Mouse (Mus musculus): ENCODE results near the gene Son.
A peak's percentile ranks its signal among the peaks of the same experiment; 100 is the strongest.
"Not testable (repeated sequence)": the region's sequence is repeated elsewhere in the genome, so short reads cannot be mapped to it uniquely, and the experiment has no call there.

Son gene

DNA sequence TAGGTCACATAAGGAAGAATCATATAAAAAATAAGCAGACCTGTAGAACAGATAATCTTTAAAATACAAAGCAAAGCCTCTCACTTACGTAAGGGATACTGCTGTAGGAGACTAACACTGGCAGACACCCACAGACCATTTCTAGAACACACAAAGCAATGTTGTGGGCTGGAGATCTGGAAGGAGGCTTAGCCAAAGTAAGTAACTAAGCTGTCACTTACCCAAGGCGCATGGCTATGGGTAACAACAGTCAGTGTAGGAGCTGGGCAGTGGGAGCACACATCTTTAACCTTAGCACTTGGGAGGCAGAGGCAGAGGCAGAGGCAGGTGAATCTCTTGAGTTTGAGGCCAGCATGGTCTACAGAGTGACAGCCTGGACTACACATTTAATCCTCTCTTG lies 7.7 kb upstream of the Son start:
- no peak for DNase-seq

DNA sequence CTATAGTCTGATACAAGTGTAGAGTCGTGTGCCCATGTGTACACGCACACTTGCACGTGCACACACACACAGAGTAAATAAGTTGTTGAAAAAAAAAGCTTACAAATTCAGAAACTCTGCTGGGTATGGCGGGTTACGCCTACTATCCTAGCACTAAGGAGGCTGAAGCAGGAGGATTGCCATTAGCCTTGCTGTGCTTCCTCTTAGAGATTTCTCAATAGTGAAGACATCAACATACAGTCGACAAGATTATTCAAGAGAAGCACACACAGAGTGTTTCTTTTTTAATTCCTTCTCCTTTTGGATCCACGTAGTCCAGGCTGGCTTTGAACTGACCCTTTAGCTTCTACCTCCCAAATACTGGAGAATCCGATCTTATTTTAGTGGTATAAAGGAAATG lies 7.1 kb upstream of the Son start:
- no peak for DNase-seq

DNA sequence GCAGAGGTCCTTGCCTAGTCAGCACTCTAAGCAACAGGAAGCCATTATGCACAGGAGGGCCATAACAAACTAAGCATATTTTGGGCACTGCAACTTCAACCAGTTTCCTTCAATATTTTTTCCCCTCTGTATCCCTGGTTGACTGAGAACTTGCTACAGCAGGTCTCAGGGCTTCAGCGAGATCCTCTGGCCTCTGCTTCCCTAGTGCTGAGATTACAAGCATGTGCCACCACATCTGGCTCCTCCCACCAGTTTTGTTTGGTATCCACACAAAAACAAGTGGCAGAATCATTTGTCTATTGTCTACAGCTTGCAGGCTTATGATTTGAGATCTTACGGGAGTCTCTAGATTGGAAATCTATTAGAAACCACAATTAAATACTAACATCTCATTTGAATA lies 2.4 kb upstream of the Son start:
- no peak for DNase-seq

DNA sequence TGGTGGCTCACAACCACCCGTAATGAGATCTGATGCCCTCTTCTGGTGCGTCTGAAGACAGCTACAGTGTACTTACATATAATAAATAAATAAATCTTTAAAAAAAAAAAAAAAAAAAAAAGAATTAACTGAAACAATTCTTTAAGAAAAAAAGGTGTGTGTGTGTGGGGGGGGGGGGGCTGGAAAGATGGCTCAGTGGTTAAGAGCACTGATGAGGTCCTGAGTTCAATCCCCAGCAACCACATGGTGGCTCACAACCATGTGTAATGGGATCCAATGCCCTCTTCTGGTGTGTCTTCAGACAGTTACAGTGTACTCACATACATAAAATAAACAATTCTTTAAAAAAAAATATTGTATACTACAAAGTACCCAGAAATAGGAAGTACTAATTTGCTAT lies 1.9 kb upstream of the Son start:
- DNase-seq: not testable (repeated sequence)

DNA sequence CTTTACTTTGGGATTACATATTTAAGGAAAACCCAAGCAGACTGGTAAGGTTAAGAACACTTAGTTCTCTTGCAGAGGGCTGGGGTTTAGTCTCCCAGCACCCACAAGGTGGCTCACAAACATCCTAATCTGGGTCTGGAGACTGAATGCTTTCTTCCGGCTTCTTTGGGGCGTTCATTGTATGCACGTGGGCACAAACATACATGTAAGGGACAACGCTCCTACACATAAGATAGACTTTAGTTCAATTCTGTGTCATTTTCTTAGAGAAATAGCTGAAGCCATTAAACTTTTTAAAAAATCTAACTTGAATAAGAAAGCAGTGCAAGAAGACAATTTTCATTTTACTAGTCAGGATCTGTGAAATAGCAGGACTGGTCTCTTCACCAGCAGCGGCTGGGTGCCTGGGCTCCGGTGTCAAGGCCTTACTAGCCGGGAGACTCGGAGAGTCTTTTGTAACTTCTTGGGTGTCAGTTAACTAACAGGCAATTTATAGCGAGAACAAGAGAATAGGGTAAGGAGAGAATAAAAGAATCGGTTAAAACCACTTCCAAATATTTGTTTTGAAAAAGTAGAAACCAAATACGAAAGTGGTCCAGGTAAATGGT lies 1.2 kb upstream of the Son start:
- DNase-seq: peak; percentile 25

DNA sequence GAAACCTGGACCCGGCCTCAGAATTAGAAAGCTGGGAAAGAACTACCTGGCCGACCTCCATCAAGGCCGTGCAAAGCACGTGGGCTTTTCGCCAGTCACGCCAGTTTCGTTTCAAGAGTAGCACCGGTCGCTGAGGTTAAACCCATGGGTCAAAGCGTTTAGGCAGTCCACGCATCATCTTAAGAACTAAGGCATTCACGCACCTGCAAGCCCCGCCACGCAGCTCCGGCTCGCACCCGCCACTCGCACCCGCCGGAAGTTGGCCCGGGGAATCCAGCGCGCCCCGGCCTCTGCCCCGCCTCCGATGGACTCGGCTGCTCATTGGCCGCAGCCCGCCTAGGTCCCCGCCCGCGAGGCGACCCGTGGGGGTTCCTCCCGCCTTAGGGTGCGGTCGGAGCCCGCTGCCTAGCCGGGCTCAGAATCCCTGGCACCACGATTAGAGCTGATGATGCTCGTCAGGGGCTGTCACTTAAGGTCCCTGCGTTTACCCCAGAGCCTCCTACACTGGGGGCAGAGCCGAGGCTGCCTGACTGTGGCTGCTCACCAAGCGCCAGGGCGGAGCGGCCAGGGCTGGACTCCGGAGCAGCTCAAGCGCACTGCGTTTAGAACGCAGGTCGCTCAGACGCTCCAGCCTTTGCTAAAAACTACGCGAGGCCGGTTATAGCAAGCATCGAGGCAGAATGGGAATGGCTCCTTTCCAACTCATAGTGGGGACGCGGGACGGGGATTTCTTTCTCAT lies 456 bp upstream of the Son start, which contains the start of gene Gart:
Gene Gart, minus strand, starts transcription at position 272 of the 739 bp plus-strand sequence.
- peak; percentile 95 for DNase-seq

DNA sequence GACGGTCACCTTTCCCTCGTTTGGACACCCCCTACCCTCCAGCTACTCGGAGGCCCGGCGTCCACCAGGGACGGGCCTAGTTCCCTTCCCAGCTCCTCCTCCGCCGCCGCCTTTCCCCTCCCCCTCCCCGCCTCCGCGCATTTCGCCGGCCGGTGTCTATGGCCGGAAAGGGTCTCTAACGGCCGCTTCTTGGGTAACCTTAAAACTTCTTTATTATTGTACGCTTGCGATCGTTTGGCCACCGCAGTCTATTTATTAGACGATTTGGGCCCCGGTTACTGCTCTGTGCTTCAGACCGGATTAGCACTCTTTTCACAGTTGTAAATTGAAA lies 879 bp downstream of the Son start:
- peak; percentile 76 for DNase-seq

DNA sequence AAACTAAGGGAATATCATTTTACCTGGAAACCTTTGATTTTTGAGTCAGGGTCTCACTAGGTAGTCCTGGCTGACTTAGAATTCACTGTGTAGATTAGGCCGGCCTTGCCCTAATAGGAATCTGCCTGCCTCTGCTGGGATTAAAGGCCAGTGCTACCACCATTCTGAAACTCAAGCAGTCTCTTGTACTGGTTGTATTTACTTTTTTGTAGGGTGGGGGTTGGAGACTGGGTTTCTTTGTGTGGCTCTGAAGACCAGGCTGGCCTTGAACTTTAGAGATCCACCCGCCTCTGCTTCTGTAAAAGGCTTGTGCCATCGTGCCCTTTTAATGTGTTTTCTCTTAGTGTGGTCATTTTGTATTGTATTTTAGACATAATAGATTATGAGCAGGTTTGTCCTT lies 1.9 kb downstream of the Son start:
- no peak for DNase-seq

DNA sequence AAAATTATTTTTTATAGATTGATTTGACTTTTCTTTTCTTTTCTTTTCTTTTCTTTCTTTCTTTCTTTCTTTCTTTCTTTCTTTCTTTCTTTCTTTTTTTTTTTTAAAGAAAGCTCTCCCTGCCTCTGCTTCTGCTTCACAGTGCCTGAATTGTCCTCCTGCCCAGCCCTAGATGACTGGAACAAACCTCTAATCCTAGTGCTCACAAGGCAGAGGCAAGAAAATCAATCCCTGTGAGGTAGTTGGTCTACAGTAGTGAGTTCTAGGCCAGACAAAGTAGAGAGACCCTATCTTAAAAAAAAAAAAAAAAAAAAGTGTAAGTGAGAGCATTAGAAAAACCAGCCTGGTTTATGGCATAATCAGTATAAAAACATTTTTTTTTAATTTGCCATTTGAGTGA lies 2.5 kb downstream of the Son start:
- no peak for DNase-seq

DNA sequence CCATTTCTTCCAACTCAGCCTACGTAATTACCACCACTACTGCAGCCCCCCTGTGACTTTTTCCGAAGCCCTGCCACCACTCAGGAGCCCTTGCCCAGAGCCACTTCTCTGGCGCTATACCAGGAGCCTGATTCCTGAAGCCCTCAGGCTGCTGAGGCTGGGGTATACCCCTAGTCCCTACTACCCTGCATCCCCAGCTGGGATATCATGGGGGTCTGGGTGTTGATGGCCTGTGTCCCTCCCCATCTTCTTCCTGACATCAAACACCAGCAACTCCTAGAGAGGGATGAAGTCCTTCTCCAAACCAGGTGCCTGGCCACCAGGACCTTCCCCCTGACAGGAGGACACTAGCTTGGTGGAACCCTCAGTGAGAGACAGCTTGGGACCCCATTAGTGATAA lies 4.9 kb downstream of the Son start:
- no peak for DNase-seq

DNA sequence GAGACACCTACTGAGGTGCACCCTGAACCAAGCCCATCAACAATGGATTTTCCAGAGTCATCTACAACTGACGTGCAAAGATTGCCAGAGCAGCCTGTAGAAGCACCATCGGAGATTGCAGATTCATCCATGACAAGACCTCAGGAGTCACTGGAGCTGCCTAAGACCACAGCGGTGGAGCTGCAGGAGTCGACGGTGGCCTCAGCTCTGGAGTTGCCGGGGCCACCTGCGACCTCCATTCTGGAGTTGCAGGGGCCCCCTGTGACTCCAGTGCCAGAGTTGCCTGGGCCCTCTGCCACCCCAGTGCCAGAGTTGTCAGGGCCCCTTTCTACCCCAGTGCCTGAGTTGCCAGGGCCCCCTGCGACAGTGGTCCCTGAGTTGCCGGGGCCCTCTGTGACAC lies 8.0 kb downstream of the Son start:
- no peak for DNase-seq

DNA sequence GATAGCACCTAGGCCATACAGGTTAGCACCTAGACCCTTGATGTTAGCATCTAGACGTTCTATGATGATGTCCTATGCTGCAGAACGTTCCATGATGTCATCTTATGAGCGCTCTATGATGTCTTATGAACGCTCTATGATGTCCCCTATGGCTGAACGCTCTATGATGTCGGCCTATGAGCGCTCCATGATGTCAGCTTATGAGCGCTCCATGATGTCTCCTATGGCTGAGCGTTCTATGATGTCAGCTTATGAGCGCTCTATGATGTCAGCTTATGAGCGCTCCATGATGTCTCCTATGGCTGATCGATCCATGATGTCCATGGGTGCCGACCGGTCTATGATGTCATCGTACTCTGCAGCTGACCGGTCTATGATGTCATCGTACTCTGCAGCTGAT lies 10.0 kb downstream of the Son start:
- DNase-seq: no peak

DNA sequence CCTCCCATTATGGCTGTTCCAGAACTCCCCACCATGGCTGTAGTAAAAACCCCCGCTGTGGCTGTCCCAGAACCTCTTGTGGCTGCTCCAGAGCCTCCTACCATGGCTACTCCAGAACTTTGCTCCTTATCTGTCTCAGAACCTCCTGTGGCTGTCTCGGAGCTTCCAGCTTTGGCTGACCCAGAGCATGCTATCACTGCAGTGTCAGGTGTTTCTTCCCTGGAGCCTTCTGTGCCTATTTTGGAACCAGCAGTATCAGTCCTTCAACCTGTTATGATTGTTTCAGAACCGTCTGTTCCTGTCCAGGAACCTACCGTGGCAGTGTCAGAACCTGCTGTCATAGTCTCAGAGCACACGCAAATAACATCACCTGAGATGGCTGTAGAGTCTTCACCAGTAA lies 11.2 kb downstream of the Son start:
- no peak for DNase-seq

DNA sequence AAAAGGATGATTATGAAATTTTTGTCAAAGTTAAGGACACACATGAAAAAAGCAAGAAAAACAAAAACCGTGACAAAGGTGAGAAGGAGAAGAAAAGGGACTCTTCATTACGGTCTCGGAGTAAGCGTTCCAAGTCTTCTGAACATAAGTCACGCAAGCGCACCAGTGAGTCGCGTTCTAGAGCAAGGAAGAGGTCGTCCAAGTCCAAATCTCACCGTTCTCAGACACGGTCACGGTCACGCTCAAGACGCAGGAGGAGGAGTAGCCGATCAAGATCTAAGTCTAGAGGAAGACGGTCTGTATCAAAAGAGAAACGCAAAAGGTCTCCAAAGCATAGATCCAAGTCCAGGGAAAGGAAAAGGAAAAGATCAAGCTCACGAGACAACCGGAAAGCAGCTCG lies 12.5 kb downstream of the Son start:
- DNase-seq: no peak

DNA sequence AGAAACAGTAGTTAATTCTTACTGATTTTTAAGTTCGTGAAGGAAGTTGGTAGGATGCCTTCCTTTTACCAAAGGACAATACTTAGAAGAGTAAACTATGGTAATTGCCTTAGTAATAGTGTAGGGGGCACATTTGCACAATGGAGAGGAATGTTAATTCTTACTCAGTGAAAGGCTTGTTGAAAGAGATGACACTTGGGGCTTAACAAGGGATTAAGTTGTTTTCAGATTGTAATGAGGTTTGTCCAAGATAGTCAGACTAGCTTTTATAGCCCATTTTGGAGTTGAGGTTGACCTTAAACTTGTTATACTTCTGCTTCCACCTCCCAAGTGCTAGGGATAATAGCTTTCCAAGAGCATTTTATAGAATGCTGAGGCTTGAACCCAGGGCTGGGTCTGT lies 14.1 kb downstream of the Son start:
- DNase-seq: no peak

DNA sequence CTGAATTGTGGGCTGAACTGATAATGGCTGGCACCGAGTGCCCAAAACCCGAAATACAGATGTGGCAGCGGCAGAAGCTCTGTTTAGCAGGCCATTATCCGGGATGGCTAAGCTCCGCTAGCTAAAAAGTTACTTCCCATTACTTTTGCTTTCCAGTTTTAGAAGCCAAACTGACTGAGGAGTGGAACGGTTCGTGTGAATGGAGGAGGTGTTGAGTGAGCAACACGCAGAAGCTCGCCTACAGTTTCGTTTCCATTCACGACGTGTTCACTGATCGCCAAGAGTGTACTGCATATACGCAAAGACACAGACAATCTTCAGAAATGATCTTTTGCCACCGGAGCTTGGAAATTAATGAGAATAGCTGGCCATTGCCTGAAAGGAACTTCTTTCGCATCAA lies 15.0 kb downstream of the Son start:
- DNase-seq: no peak

DNA sequence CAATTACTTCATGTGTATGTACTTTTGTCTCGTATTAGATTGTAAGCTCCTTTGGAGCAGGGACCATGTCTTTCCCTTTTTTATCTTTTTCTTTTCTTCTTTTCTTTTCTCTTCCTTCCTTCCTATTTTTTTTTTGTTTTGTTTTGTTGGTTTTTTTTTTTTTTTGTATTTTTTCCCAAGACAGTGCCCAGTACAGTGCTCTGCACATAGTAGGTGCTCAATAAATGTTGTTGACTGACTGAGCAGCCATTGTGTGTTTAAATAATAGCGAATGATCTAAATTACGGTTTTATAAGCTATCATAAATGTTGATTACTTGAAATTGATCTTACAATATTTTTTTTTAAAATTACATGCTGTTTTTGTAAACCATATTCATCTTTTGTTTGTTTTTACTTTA lies 16.5 kb downstream of the Son start:
- no peak for DNase-seq

DNA sequence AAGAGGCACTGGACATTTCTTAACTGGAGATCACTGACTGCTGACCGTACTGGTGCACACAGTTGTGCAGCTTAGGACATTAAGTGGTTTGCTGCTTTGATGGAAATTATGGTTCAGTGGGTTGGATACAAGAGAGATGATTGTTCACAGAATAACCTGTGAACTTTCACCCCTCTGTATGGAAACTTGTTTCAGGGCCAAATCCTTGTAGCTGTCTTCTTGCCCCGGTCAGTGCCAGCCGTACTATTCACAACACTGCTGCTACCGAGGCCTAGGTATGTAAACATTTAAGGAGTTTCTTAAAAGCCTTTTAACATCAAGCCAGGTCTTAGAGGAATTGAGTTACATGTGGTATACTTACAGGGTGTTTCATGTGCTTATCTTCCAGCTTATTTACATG lies 27.2 kb downstream of the Son start:
- peak; percentile 51 for DNase-seq

DNA sequence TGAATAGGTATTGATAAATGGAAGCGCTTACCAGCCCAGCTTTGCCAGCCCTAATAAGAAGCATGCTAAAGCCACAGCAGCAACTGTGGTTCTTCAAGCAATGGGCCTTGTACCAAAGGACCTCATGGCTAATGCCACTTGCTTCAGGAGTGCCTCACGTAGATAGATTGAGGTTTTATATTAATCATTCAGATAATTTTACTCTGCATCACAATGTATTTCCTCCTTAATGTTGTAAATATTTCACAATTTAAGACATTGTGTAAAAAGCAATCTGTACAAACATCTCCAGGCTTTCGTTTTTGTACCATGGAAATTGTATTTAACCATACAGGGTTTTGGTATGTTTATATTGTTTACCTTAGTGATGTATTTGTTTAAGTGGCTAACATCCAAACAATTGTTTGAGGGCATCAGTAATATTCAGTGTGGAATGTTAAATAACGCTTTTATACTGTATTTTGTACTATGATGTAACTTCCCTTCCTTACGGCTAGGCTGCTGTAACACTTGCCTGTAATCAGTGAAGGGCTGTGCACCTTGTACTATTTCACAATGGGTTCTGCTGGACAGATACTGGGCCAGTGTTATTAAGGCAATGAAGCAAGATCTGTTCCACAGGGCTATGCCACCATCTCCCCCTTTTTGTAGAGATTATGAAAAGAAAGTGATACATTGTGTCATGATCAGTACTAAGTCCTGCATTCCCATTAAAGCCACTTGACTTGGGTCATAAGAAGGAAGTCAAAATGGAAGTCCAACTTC lies 31.0 kb downstream of the Son start:
- DNase-seq: no peak

DNA sequence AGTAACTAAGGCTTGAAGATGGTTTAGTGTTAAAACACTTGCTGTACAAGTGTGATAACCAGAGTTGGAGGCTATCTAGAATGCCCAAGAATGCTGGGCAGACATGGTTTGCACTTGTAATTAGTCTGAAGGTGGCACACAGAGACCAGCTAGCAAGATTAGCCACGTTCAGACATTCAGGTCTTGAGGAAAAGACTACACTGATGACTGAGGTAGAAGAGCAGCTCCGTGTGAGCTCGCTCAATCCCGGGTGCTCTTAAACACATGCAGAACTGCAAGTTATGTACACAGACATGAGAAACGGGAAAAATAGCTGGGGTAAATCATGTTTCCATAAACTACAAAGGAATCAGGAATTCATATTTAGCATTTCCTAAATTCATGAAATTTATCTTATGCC lies 33.4 kb downstream of the Son start:
- DNase-seq: no peak

DNA sequence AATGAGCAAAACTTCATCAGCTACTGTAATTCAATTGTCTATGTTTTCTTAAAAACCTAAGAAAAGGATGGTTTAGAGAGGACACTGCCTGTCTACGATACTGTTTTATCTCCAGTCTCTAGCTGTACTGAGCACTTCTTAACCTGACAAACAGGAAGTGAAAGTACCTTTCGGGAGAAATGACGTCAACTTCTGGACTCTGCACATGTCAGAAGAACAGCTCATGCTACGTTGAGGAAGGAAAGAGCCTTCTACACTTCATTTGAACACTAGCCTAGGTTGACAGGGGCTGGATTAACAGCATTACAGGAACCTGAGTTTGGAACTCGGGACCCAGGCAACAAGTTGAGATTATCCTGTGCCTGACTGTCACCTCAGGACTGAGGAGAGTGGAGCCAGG lies 38.2 kb downstream of the Son start:
- no peak for DNase-seq

DNA sequence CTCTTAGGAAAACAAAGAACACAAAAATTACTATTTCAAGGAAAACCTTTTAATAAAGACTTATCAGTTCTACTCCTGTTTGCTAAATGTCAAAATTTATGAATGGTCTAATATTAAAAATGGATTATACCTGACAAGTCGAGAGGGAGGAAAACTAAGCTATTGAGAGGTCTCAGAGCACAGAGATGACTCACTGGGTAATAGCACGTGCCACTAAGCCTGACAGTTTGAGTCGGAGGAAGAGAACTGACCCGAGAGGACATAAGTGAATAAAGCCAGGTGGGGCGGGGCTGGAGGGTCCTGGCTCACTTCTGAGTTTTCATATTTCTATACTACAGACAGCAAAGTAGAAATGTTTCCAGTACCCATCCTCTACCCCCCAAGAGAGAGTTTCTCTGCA lies 39.1 kb downstream of the Son start:
- no peak for DNase-seq

DNA sequence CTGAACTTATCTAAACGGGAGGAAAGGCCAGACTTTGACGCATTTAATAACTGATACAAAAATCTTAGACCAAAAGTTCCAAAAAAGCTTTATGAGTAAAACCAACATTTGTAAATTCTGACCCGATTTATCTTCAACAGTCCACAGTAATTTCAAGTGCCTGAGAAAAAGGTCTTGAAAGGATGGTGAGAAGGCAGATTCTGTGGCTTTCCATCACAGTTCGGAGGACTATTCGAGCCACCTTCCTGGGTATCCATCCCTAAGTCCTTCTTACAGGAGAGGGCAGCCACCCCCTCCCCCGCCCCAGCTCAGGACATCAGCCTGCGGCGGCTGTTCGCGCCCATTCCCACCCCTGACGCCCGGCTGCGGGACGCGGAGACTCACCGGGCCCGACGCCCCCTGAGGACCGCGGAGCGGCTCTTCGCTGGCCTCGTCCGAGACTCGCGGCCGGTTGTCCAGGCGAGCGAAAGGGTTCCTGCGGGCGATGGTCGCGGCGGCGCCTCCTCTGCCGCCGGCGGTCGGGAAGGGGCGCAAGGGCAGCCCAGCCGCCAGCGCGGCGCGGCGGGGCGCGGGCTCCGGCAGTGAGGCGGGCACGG lies 40.8 kb downstream of the Son start:
- DNase-seq: no peak
